Mouse (Mus musculus): ENCODE measurements around the gene Vasp. TPM values are rescaled to one million over a fixed set of nuclear protein-coding genes. Genes with fewer than 3 reads are reported as not detected.
A peak's percentile ranks its signal among the peaks of the same experiment; 100 is the strongest.

Vasp gene
- polyA plus RNA-seq, 1 experiment from 2014 or later = 45.6 TPM

- DNase-seq (no peak), ATAC-seq (ENCODE audit: low read depth) (no peak)
- Histone ChIP-seq H3K4me1 (replicated peaks) (peaks cover 74% of the 10 kb centered on the region), H3K4me2 (no peak overlapping the region), H3K9me3 (replicated peaks) (no peaks in the 10 kb centered on the region), H3K27ac (peak overlapping the region; percentile 88), H3K4me3 (replicated peaks) (no peak overlapping the region), H3K36me3 (peaks cover 35% of the 10 kb centered on the region), H3K9ac (peak overlapping the region; percentile 33; the same call in 1 of the 2 replicates), H3K27me3 (no peaks in the 10 kb centered on the region)
- whole genome bisulfite sequencing (ENCODE audit: insufficient replicate concordance) = 76% methylated on average over 3 of the region's 3 CpGs
Measured at GRCm38 (mm10) chr7:19245083-19245482, 26.5 kb downstream of the Vasp start.

- H3K4me3 ChIP-seq (replicated peaks) = no peak overlapping the region
- DNase-seq = no peak
- 83% methylated on average over 5 of the region's 5 CpGs for WGBS (ENCODE audit: insufficient replicate concordance)
Measured at GRCm38 (mm10) chr7:19243858-19244257, 27.8 kb downstream of the Vasp start.

GRCm38 (mm10) chr7:19242005-19242404 lies 29.6 kb downstream of the Vasp start:
- no peak overlapping the region for H3K4me2 ChIP-seq
- no peak overlapping the region for H3K4me3 ChIP-seq (replicated peaks)
- peak overlapping the region; percentile 91 for H3K27ac ChIP-seq
- H3K9ac ChIP-seq = no peak overlapping the region
- peaks cover 95% of the 10 kb centered on the region for H3K4me1 ChIP-seq (replicated peaks)
- H3K27me3 ChIP-seq = no peaks in the 10 kb centered on the region
- H3K9me3 ChIP-seq (replicated peaks) = no peaks in the 10 kb centered on the region
- WGBS (ENCODE audit: insufficient replicate concordance) = 81% methylated on average over 1 of the region's 1 CpGs
- ATAC-seq (ENCODE audit: low read depth) (no peak), DNase-seq (no peak)
- peaks cover 27% of the 10 kb centered on the region for H3K36me3 ChIP-seq

More at GRCm38 (mm10) chr7:19243858-19244257, 27.8 kb downstream of the Vasp start:
- H3K4me1 ChIP-seq (replicated peaks) = peaks cover 85% of the 10 kb centered on the region
- H3K36me3 ChIP-seq = peaks cover 35% of the 10 kb centered on the region
- H3K4me2 ChIP-seq = no peak overlapping the region
- H3K9ac ChIP-seq = peak overlapping the region; percentile 26
- H3K27me3 ChIP-seq = no peaks in the 10 kb centered on the region
- H3K9me3 ChIP-seq (replicated peaks) = no peaks in the 10 kb centered on the region
- no peak for ATAC-seq (ENCODE audit: low read depth)
- peak overlapping the region; percentile 69 for H3K27ac ChIP-seq

GRCm38 (mm10) chr7:19240905-19241463 lies 30.6 kb downstream of the Vasp start:
- Histone ChIP-seq H3K27me3 (no peaks in the 10 kb centered on the region), H3K4me1 (replicated peaks) (peaks cover 95% of the 10 kb centered on the region), H3K27ac (peak overlapping the region; percentile 91), H3K9me3 (replicated peaks) (no peaks in the 10 kb centered on the region), H3K4me3 (replicated peaks) (no peak overlapping the region), H3K4me2 (peak overlapping the region; percentile 59), H3K36me3 (peaks cover 21% of the 10 kb centered on the region), H3K9ac (peak overlapping the region; percentile 56)
- WGBS (ENCODE audit: insufficient replicate concordance) = 84% methylated on average over 8 of the region's 8 CpGs
- DNase-seq (no peak), ATAC-seq (ENCODE audit: low read depth) (no peak)

GRCm38 (mm10) chr7:19239986-19240385 lies 31.6 kb downstream of the Vasp start:
- H3K4me1 ChIP-seq (replicated peaks) = peaks cover 95% of the 10 kb centered on the region
- 4% methylated on average over 4 of the region's 4 CpGs for WGBS (ENCODE audit: insufficient replicate concordance)
- peak overlapping the region; percentile 59 for H3K4me2 ChIP-seq
- DNase-seq (no peak), ATAC-seq (ENCODE audit: low read depth) (peak; percentile 92)
- H3K9me3 ChIP-seq (replicated peaks) = no peaks in the 10 kb centered on the region
- H3K27ac ChIP-seq = peak overlapping the region; percentile 91
- no peaks in the 10 kb centered on the region for H3K27me3 ChIP-seq
- H3K9ac ChIP-seq = peak overlapping the region; percentile 45
- peak overlapping the region; percentile 18 for H3K4me3 ChIP-seq (replicated peaks)
- H3K36me3 ChIP-seq = peaks cover 11% of the 10 kb centered on the region

- Histone ChIP-seq H3K4me1 (replicated peaks) (peaks cover 95% of the 10 kb centered on the region), H3K4me2 (peak overlapping the region; percentile 59)
Measured at GRCm38 (mm10) chr7:19239423-19239822, 32.2 kb downstream of the Vasp start.

GRCm38 (mm10) chr7:19238344-19238743 lies 33.3 kb downstream of the Vasp start:
- H3K4me1 ChIP-seq (replicated peaks) = peaks cover 87% of the 10 kb centered on the region
- no peak overlapping the region for H3K4me2 ChIP-seq
- DNase-seq = no peak
- peaks cover 19% of the 10 kb centered on the region for H3K36me3 ChIP-seq
- WGBS (ENCODE audit: insufficient replicate concordance) = 93% methylated on average over 4 of the region's 4 CpGs
- 0 out of 2 replicates have a peak overlapping the region, but pooled peaks have one; percentile 47 for H3K9ac ChIP-seq
- H3K27ac ChIP-seq = peak overlapping the region; percentile 81
- no peak for ATAC-seq (ENCODE audit: low read depth)
- no peak overlapping the region for H3K4me3 ChIP-seq (replicated peaks)
- H3K27me3 ChIP-seq = no peaks in the 10 kb centered on the region
- H3K9me3 ChIP-seq (replicated peaks) = no peaks in the 10 kb centered on the region

More at GRCm38 (mm10) chr7:19239423-19239822, 32.2 kb downstream of the Vasp start:
- peak; percentile 72 for DNase-seq
- Histone ChIP-seq H3K36me3 (peaks cover 11% of the 10 kb centered on the region), H3K9ac (peak overlapping the region; percentile 47), H3K27me3 (no peaks in the 10 kb centered on the region), H3K4me3 (replicated peaks) (peak overlapping the region; percentile 18), H3K27ac (peak overlapping the region; percentile 91), H3K9me3 (replicated peaks) (no peaks in the 10 kb centered on the region)
- peak; percentile 87 for ATAC-seq (ENCODE audit: low read depth)
- WGBS (ENCODE audit: insufficient replicate concordance) = 0% methylated on average over 1 of the region's 1 CpGs

- Histone ChIP-seq H3K4me3 (replicated peaks) (no peak overlapping the region), H3K36me3 (peaks cover 26% of the 10 kb centered on the region), H3K4me1 (replicated peaks) (peaks cover 84% of the 10 kb centered on the region), H3K4me2 (no peak overlapping the region), H3K9me3 (replicated peaks) (no peaks in the 10 kb centered on the region), H3K9ac (peak overlapping the region; percentile 30; the same call in 1 of the 2 replicates), H3K27ac (peak overlapping the region; percentile 81; the same call in 1 of the 2 replicates), H3K27me3 (no peaks in the 10 kb centered on the region)
- WGBS (ENCODE audit: insufficient replicate concordance) = 75% methylated on average over 2 of the region's 2 CpGs
- ATAC-seq (ENCODE audit: low read depth) (no peak), DNase-seq (no peak)
Measured at GRCm38 (mm10) chr7:19236411-19236810, 35.2 kb downstream of the Vasp start.

GRCm38 (mm10) chr7:19235092-19235671 lies 36.4 kb downstream of the Vasp start:
- Histone ChIP-seq H3K4me1 (replicated peaks) (peaks cover 84% of the 10 kb centered on the region), H3K9ac (0 out of 2 replicates have a peak overlapping the region, but pooled peaks have one; percentile 18), H3K4me3 (replicated peaks) (no peak overlapping the region), H3K4me2 (no peak overlapping the region), H3K36me3 (peaks cover 29% of the 10 kb centered on the region), H3K9me3 (replicated peaks) (no peaks in the 10 kb centered on the region), H3K27me3 (no peaks in the 10 kb centered on the region), H3K27ac (no peak overlapping the region)
- WGBS (ENCODE audit: insufficient replicate concordance) = 68% methylated on average over 2 of the region's 2 CpGs
- ATAC-seq (ENCODE audit: low read depth) = no peak
- DNase-seq = no peak

GRCm38 (mm10) chr7:19234652-19235051 lies 37.0 kb downstream of the Vasp start:
- Histone ChIP-seq H3K27me3 (no peaks in the 10 kb centered on the region), H3K4me1 (replicated peaks) (peaks cover 84% of the 10 kb centered on the region), H3K4me3 (replicated peaks) (no peak overlapping the region), H3K9ac (0 out of 2 replicates have a peak overlapping the region, but pooled peaks have one; percentile 18), H3K36me3 (peaks cover 29% of the 10 kb centered on the region), H3K27ac (no peak overlapping the region), H3K9me3 (replicated peaks) (no peaks in the 10 kb centered on the region), H3K4me2 (no peak overlapping the region)
- no peak for DNase-seq
- 59% methylated on average over 5 of the region's 5 CpGs for WGBS (ENCODE audit: insufficient replicate concordance)
- ATAC-seq (ENCODE audit: low read depth) = no peak

- Histone ChIP-seq H3K9ac (no peak overlapping the region), H3K4me2 (no peak overlapping the region), H3K27me3 (no peaks in the 10 kb centered on the region), H3K27ac (peak overlapping the region; percentile 30; the same call in 1 of the 2 replicates), H3K4me3 (replicated peaks) (no peak overlapping the region), H3K36me3 (peaks cover 29% of the 10 kb centered on the region), H3K9me3 (replicated peaks) (no peaks in the 10 kb centered on the region), H3K4me1 (replicated peaks) (peaks cover 66% of the 10 kb centered on the region)
- WGBS (ENCODE audit: insufficient replicate concordance) = 73% methylated on average over 3 of the region's 3 CpGs
- no peak for DNase-seq
- ATAC-seq (ENCODE audit: low read depth) = no peak
Measured at GRCm38 (mm10) chr7:19231849-19232248, 39.8 kb downstream of the Vasp start.
